Mouse (Mus musculus) embryo, embryonic 11 days (tissue): ENCODE results near the gene Prkca.

ENCODE experiments used
- DNase-seq: peaks from one replicate; pipeline ENCODE4 v3.0.0-alpha.2; 2015

Prkca gene

GRCm38 (mm10) chr11:108294305-108294813 is 49.4 kb downstream of the Prkca start:
- no peak for DNase-seq

GRCm38 (mm10) chr11:108293843-108294242 is 49.9 kb downstream of the Prkca start:
- no peak for DNase-seq

- no peak for DNase-seq
Measured at GRCm38 (mm10) chr11:108289192-108289591, 54.5 kb downstream of the Prkca start.

GRCm38 (mm10) chr11:108287321-108287720 is 56.4 kb downstream of the Prkca start:
- no peak for DNase-seq

- no peak for DNase-seq
Measured at GRCm38 (mm10) chr11:108285046-108285445, 58.7 kb downstream of the Prkca start.

DNA sequence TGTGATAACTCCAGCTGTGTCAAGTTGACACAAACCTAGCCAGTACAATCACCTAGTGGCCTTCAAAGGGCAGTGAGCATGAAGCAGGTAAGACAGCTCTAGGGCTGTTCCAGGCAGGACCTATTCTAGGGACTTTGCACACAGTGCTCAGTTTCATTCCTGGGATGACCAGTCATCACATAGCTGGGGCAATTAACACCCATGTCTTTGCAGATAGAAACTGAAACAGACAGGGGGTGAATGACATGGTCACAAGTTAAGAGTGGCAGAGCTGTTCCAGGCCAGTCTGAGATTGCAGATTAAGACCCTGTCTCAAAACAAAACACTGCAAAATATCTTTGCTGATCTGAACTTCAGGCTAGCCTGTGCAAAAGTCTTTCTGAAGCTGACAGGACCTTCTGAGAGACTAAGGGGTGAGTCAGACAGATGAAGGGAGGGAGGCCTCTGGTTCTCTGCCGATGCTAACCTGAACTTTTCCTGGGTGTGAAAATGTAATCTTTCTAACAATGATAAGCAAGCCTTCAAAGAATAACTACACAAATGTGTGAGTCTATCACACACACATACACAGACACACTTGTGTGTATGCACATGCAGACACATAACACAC is 60.8 kb downstream of the Prkca start:
- no peak for DNase-seq

DNA sequence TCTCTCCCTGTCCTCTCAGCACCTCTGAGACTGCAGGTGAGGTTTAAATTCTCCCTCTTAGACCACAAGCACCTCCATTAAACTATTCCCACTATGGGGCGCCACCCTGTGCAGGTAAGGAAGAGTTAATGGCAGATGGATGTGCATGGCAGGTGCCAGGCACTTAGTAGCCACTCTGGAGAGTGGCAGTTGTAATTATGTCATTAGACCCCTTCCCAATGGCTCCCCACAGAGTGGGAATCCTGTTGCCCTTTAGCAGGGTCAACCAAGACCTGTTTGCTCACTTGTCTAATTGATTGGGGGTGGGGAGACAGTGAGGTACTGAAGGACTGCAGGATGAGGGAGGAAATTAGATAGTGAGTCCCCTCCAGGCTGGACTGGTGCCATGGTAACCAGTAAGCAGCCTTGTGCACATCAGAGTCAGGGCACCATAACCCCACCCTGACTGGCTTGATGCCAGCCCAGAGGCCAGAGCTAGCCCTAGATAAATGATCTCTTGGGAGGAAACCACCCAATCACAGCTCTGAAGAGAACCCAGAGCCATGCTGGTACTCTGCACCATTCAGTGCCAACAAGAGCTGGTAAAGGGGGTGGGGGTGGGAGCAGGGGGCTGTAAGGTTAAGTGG is 63.9 kb downstream of the Prkca start:
- no peak for DNase-seq

- no peak for DNase-seq
Measured at GRCm38 (mm10) chr11:108277096-108277495, 66.6 kb downstream of the Prkca start.

DNA sequence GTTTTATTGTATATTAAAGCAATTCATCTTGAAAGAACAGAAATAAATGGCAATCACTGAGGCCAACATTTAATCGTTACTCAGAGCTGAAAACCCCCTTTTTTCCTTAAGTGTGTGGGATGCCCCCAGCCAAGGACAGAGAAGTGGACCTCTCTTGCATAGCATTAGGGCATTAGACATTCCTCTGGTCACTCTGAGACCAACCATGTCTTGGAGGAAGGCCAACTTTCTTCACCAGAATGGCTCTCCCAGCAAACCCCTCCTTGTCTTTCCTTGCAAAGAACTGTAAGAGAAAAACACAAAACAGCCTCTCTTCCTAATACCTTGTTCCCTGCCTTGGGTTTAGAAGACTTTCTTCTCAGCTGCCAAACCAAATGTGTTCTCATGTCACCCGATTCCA is 67.6 kb downstream of the Prkca start:
- no peak for DNase-seq

GRCm38 (mm10) chr11:108274046-108274445 is 69.7 kb downstream of the Prkca start:
- no peak for DNase-seq

DNA sequence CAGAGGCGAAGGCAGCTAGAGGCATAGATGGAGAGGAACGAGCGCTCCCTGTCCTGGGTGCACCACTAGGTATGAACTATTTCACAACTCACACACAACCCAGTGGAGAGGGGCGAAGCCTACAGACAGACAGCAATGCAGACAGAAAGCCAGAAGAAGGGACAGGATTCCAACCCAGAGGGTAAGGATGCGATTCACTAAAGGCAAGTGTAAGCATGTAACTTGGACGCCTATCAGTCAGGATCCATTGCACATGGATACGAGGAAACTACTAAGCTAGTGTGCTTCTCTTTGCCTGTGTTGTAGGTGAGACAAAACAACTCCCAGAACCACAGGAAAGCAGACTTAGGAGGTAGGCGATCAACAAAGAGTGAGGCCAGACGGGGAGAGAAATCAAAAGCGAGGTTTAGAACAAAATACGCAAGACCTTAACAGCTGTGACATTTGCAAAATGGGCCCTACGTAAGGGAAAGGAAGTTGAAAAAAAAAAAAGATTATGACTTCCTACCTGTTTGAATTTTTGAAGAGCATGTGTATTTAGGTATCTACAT is 70.2 kb downstream of the Prkca start:
- no peak for DNase-seq

- DNase-seq, result no peak
Measured at GRCm38 (mm10) chr11:108272601-108273414, 70.9 kb downstream of the Prkca start.

DNA sequence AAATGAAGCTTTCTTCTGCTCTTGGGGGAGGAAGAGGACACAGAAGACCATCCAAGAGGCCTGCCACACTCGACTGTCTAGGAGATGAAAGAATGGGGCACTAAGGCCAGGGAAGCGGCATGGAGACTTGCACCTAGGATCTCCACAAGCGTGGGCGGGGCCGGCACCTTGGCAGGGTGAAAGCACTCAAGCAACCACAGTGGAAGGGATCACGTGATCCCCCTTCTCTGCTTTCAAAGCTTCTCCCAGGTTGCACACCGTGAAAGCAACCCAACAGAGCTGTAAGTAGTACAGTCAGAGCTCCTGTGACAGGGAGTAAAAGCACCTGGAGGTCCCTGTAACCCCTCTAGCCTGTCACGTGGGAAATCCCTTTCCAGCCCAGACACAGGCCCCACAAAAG is 72.4 kb downstream of the Prkca start:
- DNase-seq, result no peak

DNA sequence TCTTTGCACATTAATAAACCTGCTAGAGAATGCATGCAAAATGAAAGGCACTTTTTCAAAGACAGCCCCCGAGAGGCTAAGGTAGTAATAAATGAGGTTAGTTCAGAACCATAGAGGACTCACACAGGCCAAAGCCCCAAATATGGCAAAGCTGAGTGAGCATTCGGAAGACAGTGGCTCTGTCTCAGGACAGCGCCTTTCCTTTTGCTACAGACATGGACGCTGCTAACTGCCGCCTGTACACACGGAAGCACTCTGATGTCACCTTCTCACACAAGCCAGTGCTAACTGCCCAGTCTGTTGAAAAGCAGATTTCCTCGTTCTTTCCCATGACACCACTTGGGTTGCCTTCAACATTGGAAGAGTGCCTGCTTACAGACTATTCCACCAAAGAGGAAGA is 74.2 kb downstream of the Prkca start:
- DNase-seq, result no peak

DNA sequence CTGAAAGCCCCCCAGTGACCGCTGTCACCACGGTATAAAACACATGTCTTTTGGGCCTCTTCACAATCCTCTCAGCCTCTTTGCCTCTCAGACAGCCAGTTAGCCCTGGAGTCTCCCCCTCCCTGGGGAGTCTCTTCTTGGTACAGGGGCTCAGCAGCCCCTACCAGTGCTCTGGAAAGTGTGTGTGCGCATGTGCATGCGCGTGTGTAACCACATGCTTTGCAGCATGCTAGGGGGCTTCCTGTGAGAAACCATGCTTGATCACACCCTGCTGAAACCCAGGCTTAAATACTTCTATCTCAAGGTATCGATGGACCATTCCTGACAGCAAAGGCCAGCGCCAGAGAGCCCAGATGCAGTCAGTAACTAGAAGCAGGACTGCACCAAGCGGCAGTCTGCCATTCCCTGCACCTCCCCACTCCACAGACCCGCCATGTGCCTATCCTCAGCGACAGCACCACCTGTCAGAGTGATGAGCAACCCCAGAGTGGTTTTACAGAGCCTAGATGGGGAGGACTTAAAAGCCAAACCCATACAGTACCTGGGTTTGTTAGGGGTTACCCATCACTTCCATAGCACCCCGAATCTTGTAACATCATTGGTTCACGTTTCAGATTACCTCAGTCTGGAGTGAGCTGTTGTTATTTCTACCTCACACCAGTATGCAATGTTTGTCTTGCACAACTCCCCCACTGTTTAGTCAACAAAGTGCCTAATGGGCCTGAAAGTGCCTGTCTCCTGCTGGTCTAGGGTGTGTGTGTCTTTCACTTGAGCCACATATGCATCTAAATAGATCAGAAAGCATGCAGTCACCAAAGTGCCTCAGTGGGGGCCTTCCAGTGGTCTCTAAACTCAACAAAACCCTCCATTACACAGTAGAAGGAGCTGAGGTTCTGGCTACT is 75.1 kb downstream of the Prkca start:
- peak; percentile 21 for DNase-seq

DNA sequence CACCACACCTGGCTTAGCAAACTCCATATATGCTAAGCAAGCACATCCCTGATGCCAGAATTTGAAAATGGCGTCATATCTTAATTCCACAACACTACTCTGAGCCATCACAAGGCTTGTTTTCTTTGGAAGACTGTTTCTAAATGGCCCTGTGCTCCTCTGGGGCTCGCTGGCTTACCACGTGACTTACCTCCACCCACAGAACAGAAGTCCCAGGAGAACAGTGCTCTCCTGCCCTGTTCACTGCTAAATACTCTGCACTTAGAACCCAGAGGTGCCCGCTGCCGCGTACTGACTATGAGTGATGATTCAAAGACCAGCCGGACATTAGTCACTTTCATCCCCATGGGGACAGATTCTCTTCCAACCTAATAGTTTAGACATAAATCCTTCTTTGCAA is 75.9 kb downstream of the Prkca start:
- DNase-seq, result no peak

- DNase-seq, result no peak
Measured at GRCm38 (mm10) chr11:108267066-108267465, 76.7 kb downstream of the Prkca start.

DNA sequence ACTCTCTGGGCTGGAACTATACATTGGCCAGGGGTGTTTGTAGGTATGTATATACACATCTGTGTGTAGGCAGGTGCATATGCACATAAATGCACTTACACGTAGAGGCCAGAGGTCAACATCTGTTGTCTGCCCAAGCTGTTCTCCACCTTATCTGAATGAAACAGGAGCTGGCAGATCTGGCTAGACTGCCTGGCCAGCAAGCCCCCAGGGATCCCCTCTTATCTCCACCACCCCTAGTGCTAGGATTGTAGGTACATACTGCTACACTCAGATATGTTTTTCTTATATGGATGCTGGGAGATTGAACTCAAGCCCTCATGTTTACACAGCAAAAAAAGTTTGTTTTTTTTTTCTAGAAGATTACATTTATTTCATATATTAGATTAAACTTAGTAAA is 79.9 kb downstream of the Prkca start:
- DNase-seq, result no peak

GRCm38 (mm10) chr11:108263406-108263805 is 80.3 kb downstream of the Prkca start:
- DNase-seq, result no peak

GRCm38 (mm10) chr11:108261751-108262160 is 82.0 kb downstream of the Prkca start:
- DNase-seq, result peak; percentile 16

GRCm38 (mm10) chr11:108260775-108261517 is 82.8 kb downstream of the Prkca start:
- DNase-seq, result no peak

DNA sequence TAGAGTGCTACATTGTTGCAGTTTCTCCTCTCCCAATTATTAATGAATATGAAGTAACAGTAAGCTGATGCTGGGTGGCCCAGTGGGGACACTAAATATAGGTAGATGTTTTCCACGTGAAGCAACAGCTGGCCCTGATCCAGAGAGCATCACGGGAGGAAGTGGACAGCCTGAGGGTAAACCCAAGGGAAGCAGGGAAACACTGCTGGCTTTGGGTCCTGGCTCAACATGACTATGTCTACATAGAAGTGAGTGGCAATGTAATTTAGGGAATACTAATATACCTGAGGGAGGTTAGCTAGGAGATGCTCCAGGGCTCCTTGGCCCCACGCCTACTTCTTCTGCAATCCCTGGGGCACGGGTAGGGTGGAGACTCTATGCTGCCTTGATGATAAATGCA is 84.3 kb downstream of the Prkca start:
- no peak for DNase-seq
